Mouse (Mus musculus): ENCODE measurements at regions not wholly inside any gene's neighbourhood (a gene's known extent, or its start where the extent isn't known, plus 50 kb on each side); places are given as distances from the start of the nearest gene placed in this dataset.

DNA sequence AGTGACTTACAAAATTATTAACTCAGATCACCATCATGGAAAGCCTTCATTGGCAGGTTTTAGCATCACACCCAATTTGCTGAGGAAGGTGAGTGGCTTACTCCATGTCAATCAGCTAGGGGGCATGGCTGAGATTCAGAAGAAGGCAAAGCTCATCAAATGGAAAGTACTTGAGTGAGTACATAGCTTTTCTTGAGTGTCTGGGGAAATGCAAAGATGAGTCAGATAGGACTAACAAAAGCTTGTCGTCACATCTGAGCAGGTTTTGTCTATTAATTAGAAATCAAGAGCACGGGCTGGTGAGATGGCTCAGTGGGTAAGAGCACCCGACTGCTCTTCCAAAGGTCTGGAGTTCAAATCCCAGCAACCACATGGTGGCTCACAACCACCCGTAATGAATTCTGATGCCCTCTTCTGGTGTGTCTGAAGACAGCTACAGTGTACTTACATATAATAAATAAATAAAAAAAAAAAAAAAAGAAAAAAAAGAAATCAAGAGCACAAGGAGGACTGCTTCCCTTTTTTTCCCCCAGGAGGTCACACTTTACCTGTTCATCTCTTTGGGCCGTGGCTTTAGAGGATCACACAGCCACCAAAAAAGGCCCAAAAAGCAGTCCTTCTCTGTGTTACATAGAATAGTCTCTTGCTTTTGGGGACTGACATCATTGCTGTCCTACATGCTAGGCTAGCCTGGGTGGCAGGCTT is 130.8 kb upstream of the Itga4 start:
- Histone ChIP-seq H3K9ac (no peak overlapping the region), H3K27me3 (replicated peaks) (no peaks in the 10 kb centered on the region), H3K27ac (ENCODE audit: poor library complexity, severe bottlenecking) (no peak overlapping the region), H3K9me3 (replicated peaks) (no peaks in the 10 kb centered on the region), H3K4me2 (no peak overlapping the region), H3K4me3 (no peak overlapping the region), H3K4me1 (replicated peaks) (no peaks in the 10 kb centered on the region; the same call in 1 of the 2 replicates), H3K36me3 (no peaks in the 10 kb centered on the region)
- no peak for ATAC-seq (ENCODE audit: insufficient number of reproducible peaks, low FRiP score)
- 86% methylated on average over 5 of the region's 5 CpGs for WGBS

- 29% methylated on average over 6 of the region's 6 CpGs for WGBS
- no peak for ATAC-seq (ENCODE audit: insufficient number of reproducible peaks, low FRiP score)
- H3K27ac ChIP-seq (ENCODE audit: poor library complexity, severe bottlenecking), result no peak overlapping the region
- H3K9ac ChIP-seq, result no peak overlapping the region
- no peaks in the 10 kb centered on the region for H3K36me3 ChIP-seq
- no peak overlapping the region for H3K4me3 ChIP-seq
- H3K27me3 ChIP-seq (replicated peaks), result no peaks in the 10 kb centered on the region
- no peaks in the 10 kb centered on the region; the same call in 1 of the 2 replicates for H3K4me1 ChIP-seq (replicated peaks)
- H3K4me2 ChIP-seq, result no peak overlapping the region
- no peaks in the 10 kb centered on the region for H3K9me3 ChIP-seq (replicated peaks)
Measured at GRCm38 (mm10) chr2:79126170-79126879, 128.9 kb upstream of the Itga4 start.

GRCm38 (mm10) chr2:79126996-79127741 is 128.1 kb upstream of the Itga4 start:
- Histone ChIP-seq H3K9ac (no peak overlapping the region), H3K9me3 (replicated peaks) (no peaks in the 10 kb centered on the region), H3K36me3 (no peaks in the 10 kb centered on the region), H3K4me2 (no peak overlapping the region), H3K27me3 (replicated peaks) (no peaks in the 10 kb centered on the region), H3K4me1 (replicated peaks) (no peaks in the 10 kb centered on the region; the same call in 1 of the 2 replicates), H3K27ac (ENCODE audit: poor library complexity, severe bottlenecking) (no peak overlapping the region), H3K4me3 (no peak overlapping the region)
- no peak for ATAC-seq (ENCODE audit: insufficient number of reproducible peaks, low FRiP score)
- WGBS, result 69% methylated on average over 6 of the region's 6 CpGs

DNA sequence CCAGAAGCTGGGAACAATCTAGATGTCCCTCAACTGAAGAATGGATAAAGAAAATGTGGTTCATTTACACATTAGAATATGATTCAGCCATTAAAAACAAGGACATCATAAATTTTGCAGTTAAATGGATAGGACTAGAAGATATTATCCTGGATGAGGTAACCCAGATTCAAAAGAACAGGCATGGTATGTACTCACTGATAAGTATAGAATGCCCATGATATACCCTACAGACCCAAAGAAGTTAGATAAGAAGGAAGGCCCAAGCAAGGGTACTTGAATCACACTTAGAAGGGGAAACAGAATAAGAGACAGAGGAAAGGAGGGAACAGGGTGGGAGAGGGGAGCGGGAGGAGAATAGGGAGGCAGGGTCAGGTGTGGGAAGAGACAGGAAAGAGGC is 127.4 kb upstream of the Itga4 start:
- H3K4me3 ChIP-seq, result no peak overlapping the region
- 87% methylated on average over 1 of the region's 1 CpGs for WGBS

DNA sequence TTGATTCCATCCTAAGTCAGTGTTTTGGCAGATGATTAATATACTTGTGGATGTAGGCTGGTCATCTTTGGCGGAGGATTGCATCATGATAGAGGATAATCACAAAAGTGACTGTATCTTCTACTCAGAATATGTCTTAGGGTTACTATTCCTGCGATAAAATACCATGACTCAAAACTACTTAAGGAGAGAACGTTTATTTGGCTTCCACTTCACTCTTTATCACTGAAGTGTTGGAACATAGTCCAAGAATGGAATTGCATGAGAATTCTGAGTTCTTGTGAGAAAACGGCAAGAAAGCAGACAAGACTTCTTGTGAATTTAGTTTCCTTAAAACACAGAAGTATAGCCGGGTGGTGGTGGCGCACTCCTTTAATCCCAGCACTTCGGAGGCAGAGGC is 124.6 kb upstream of the Itga4 start:
- no peak for ATAC-seq (ENCODE audit: insufficient number of reproducible peaks, low FRiP score)
- H3K4me1 ChIP-seq (replicated peaks), result no peaks in the 10 kb centered on the region; the same call in 1 of the 2 replicates
- H3K4me3 ChIP-seq, result no peak overlapping the region
- WGBS, result 76% methylated on average over 7 of the region's 7 CpGs
- no peak overlapping the region for H3K27ac ChIP-seq (ENCODE audit: poor library complexity, severe bottlenecking)
- no peak overlapping the region for H3K4me2 ChIP-seq
- no peaks in the 10 kb centered on the region for H3K27me3 ChIP-seq (replicated peaks)
- no peaks in the 10 kb centered on the region for H3K9me3 ChIP-seq (replicated peaks)
- no peak overlapping the region for H3K9ac ChIP-seq
- H3K36me3 ChIP-seq, result no peaks in the 10 kb centered on the region

More for the DNA sequence above, 127.4 kb upstream of the Itga4 start:
- H3K4me2 ChIP-seq, result no peak overlapping the region
- no peaks in the 10 kb centered on the region for H3K9me3 ChIP-seq (replicated peaks)
- H3K9ac ChIP-seq, result no peak overlapping the region
- ATAC-seq (ENCODE audit: insufficient number of reproducible peaks, low FRiP score), result no peak
- no peaks in the 10 kb centered on the region for H3K36me3 ChIP-seq
- H3K27ac ChIP-seq (ENCODE audit: poor library complexity, severe bottlenecking), result no peak overlapping the region
- no peaks in the 10 kb centered on the region for H3K27me3 ChIP-seq (replicated peaks)
- no peaks in the 10 kb centered on the region; the same call in 1 of the 2 replicates for H3K4me1 ChIP-seq (replicated peaks)

- Histone ChIP-seq H3K36me3 (no peaks in the 10 kb centered on the region), H3K27me3 (replicated peaks) (no peaks in the 10 kb centered on the region), H3K27ac (ENCODE audit: poor library complexity, severe bottlenecking) (no peak overlapping the region), H3K9ac (no peak overlapping the region), H3K4me2 (no peak overlapping the region), H3K4me3 (no peak overlapping the region), H3K4me1 (replicated peaks) (no peaks in the 10 kb centered on the region; the same call in 1 of the 2 replicates), H3K9me3 (replicated peaks) (no peaks in the 10 kb centered on the region)
- 66% methylated on average over 2 of the region's 2 CpGs for WGBS
- no peak for ATAC-seq (ENCODE audit: insufficient number of reproducible peaks, low FRiP score)
Measured at GRCm38 (mm10) chr2:79131235-79131634, 124.0 kb upstream of the Itga4 start.

DNA sequence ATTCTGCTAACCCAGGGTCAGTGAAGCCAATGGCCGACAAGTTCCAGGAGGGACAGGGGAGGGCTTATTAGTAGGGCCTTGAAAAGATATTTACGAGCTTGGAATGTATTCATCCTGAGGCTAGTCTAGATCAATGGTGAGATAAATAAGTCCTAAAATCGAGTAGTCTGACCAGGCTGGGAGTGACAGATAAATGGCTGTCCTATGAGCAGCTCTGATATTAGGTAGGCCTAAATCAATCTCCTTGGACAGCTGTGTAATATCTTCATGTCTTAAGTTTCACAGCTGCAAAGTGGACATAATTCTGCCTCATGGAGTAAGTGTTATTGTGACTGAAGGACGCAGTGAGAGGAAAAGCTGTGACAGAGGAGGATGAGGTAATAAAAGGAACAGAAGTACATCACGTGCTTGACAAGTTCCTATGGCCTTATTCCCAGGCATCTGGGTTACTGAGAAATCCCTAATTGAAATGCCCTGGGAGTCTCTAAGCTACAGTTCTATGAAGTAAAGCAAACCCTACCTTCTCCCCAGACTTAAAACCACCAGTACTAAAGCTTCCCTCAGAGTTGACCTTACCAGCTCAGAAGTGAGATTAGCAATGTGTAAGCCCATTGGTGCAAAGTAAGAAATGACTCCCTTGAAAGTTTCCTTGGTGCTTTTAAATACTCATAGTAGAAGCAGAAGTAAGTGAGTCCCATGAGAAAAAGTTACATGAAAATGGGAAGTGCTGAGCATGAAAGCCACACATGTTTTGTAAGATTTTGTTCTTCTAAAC is 123.3 kb upstream of the Itga4 start:
- Histone ChIP-seq H3K27me3 (replicated peaks) (no peaks in the 10 kb centered on the region), H3K36me3 (no peaks in the 10 kb centered on the region), H3K4me2 (no peak overlapping the region), H3K9me3 (replicated peaks) (no peaks in the 10 kb centered on the region), H3K27ac (ENCODE audit: poor library complexity, severe bottlenecking) (no peak overlapping the region), H3K4me3 (no peak overlapping the region), H3K9ac (no peak overlapping the region), H3K4me1 (replicated peaks) (no peaks in the 10 kb centered on the region)
- WGBS, result 57% methylated on average over 5 of the region's 5 CpGs
- ATAC-seq (ENCODE audit: insufficient number of reproducible peaks, low FRiP score), result no peak

DNA sequence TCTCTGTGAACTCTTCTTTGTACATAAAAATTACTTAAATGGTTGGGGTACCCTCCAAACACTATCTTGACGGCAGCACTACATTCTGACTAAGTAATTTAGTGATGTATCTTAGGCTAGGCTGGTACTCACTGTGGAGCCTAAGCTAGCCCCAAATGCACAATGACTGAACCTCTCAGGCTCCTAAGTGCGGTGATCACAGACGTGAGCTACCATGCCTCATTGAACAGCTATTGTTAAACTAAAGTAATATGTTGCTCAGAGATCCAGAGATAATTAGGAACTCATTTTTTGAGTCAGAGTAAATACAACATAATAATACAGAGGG is 122.7 kb upstream of the Itga4 start:
- ATAC-seq (ENCODE audit: insufficient number of reproducible peaks, low FRiP score), result no peak
- Histone ChIP-seq H3K36me3 (no peaks in the 10 kb centered on the region), H3K9me3 (replicated peaks) (no peaks in the 10 kb centered on the region), H3K27ac (ENCODE audit: poor library complexity, severe bottlenecking) (no peak overlapping the region), H3K4me3 (no peak overlapping the region), H3K27me3 (replicated peaks) (no peaks in the 10 kb centered on the region), H3K9ac (no peak overlapping the region), H3K4me2 (no peak overlapping the region), H3K4me1 (replicated peaks) (no peaks in the 10 kb centered on the region)
- 89% methylated on average over 3 of the region's 3 CpGs for WGBS

- no peak overlapping the region for H3K4me3 ChIP-seq
- WGBS, result 50% methylated on average over 5 of the region's 5 CpGs
Measured at GRCm38 (mm10) chr2:79134281-79134680, 120.9 kb upstream of the Itga4 start.

DNA sequence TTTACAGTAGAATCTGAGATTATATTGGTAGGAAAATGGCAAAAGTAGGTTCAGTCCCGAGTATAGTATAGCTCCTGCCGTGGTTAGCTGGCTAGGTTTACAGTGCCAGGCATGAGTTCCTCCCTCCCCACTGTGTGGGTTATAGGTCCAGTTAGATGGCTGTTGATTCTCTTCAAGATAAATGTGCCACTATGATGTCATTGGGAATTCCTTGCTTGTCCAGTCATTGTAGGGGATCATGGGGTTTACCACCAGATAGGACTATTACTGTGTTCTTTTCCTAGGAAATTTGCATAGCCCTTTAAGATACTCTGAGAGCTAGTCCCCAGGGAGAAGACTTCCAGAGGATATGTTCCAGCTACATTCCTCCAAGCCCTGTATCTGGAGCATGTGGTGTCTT is 119.2 kb upstream of the Itga4 start:
- WGBS, result 64% methylated on average over 2 of the region's 2 CpGs
- Histone ChIP-seq H3K36me3 (no peaks in the 10 kb centered on the region), H3K4me1 (replicated peaks) (no peaks in the 10 kb centered on the region), H3K9ac (no peak overlapping the region), H3K4me3 (no peak overlapping the region), H3K4me2 (no peak overlapping the region), H3K9me3 (replicated peaks) (no peaks in the 10 kb centered on the region), H3K27me3 (replicated peaks) (no peaks in the 10 kb centered on the region), H3K27ac (ENCODE audit: poor library complexity, severe bottlenecking) (no peak overlapping the region)
- no peak for ATAC-seq (ENCODE audit: insufficient number of reproducible peaks, low FRiP score)

More at GRCm38 (mm10) chr2:79134281-79134680, 120.9 kb upstream of the Itga4 start:
- Histone ChIP-seq H3K9me3 (replicated peaks) (no peaks in the 10 kb centered on the region), H3K4me1 (replicated peaks) (no peaks in the 10 kb centered on the region), H3K36me3 (no peaks in the 10 kb centered on the region), H3K9ac (no peak overlapping the region), H3K4me2 (no peak overlapping the region), H3K27ac (ENCODE audit: poor library complexity, severe bottlenecking) (no peak overlapping the region), H3K27me3 (replicated peaks) (no peaks in the 10 kb centered on the region)
- ATAC-seq (ENCODE audit: insufficient number of reproducible peaks, low FRiP score), result no peak

Measured in heart, embryonic 12.5 days (tissue).